9 mouse cellular contexts compared by ENCODE assay signal in genomic region chr9:21426525-21426924, GRCm38 (mm10). TPM values are rescaled to one million over a fixed set of nuclear protein-coding genes. Genes with fewer than 3 reads are reported as not detected.
A peak's percentile ranks its signal among the peaks of the same experiment; 100 is the strongest.
DNase-seq lines count a peak whose midpoint lies in the region; ATAC-seq and TF ChIP-seq lines count a peak whose summit lies in the region.
"Had no signal": no experiment of that assay in that cellular context is flagged by ENCODE, and none has a peak within 500 bp of the region (broad histone marks: within the 10 kb centered on the region; RNA-seq: fewer than 3 reads in every experiment).

No protein-coding gene starts in this region.

- TF ChIP-seq POLR2A in bone marrow macrophage, adult 2 months (IDR thresholded peaks at IDR 0.05; ENCODE audit: borderline replicate concordance, low read depth, low read length), result no peak

- H3K9me3 ChIP-seq in heart, embryonic 15.5 days (replicated peaks), result no peaks in the 10 kb centered on the region
- H3K9me3 ChIP-seq in hindbrain, embryonic 14.5 days (ENCODE audit: control insufficient read depth, low read length), result no peaks in the 10 kb centered on the region
- no peaks in the 10 kb centered on the region for H3K9me3 ChIP-seq in midbrain, embryonic 12.5 days

- no peaks in the 10 kb centered on the region for H3K36me3 ChIP-seq in heart, embryonic 15.5 days
- 0 out of 2 replicates have a peak, but pooled peaks cover 1% of the 10 kb centered on the region for H3K36me3 ChIP-seq in hindbrain, embryonic 14.5 days (replicated peaks; ENCODE audit: control insufficient read depth, insufficient read depth)
- H3K36me3 ChIP-seq in midbrain, embryonic 12.5 days, result no peaks in the 10 kb centered on the region

- WGBS in heart, embryonic 15.5 days, result 69% methylated on average over 2 of the region's 2 CpGs
- 70% methylated on average over 2 of the region's 2 CpGs for WGBS in hindbrain, embryonic 14.5 days
- WGBS in midbrain, embryonic 12.5 days, result 83% methylated on average over 2 of the region's 2 CpGs

- H3K27me3 ChIP-seq in heart, embryonic 15.5 days, result no peaks in the 10 kb centered on the region
- H3K27me3 ChIP-seq in hindbrain, embryonic 14.5 days (ENCODE audit: control insufficient read depth, insufficient read depth, low read length), result no peaks in the 10 kb centered on the region
- no peaks in the 10 kb centered on the region for H3K27me3 ChIP-seq in midbrain, embryonic 12.5 days

- peak overlapping the region; percentile 77 for H3K4me2 ChIP-seq in heart, embryonic 15.5 days
- H3K4me2 ChIP-seq in hindbrain, embryonic 14.5 days (replicated peaks), result peak overlapping the region; percentile 85
- peak overlapping the region; percentile 92 for H3K4me2 ChIP-seq in midbrain, embryonic 12.5 days (replicated peaks)

- no peak overlapping the region for H3K9ac ChIP-seq in heart, embryonic 15.5 days
- H3K9ac ChIP-seq in hindbrain, embryonic 14.5 days, result no peak overlapping the region
- H3K9ac ChIP-seq in midbrain, embryonic 12.5 days (replicated peaks), result no peak overlapping the region; the same call in 1 of the 2 replicates

- no peak overlapping the region for H3K27ac ChIP-seq in heart, embryonic 15.5 days
- H3K27ac ChIP-seq in bone marrow macrophage, adult 2 months (ENCODE audit: insufficient read depth, low read depth, low read length), result peak overlapping the region; percentile 76
- H3K27ac ChIP-seq in hindbrain, embryonic 14.5 days, result no peak overlapping the region
- H3K27ac ChIP-seq in midbrain, embryonic 12.5 days (replicated peaks), result no peak overlapping the region

- H3K4me3 ChIP-seq in heart, embryonic 15.5 days, result peak overlapping the region; percentile 95; the same call in 1 of the 2 replicates
- H3K4me3 ChIP-seq in bone marrow macrophage, adult 2 months (ENCODE audit: insufficient read depth, low read length), result peak overlapping the region; percentile 90
- H3K4me3 ChIP-seq in hindbrain, embryonic 14.5 days (replicated peaks; ENCODE audit: low read length), result no peak overlapping the region
- 0 out of 2 replicates have a peak overlapping the region, but pooled peaks have one; percentile 94 for H3K4me3 ChIP-seq in midbrain, embryonic 12.5 days

- intact Hi-C loops in heart, postnatal 10 days (cut with DNase I), result no loop called here

- no peak for ATAC-seq in heart, embryonic 15.5 days (replicated peaks; ENCODE audit: insufficient number of reproducible peaks, insufficient read depth, low FRiP score, low read depth)
- no peak for ATAC-seq in hindbrain, embryonic 14.5 days (ENCODE audit: low FRiP score)
- no peak for ATAC-seq in midbrain, embryonic 12.5 days (ENCODE audit: low FRiP score, low read depth)

- no peak for DNase-seq in heart, postnatal 10 days
- no peak for DNase-seq in hindbrain, embryonic 14.5 days (ENCODE audit: low spot score)
- no peak for DNase-seq in spleen, postnatal 4 days (ENCODE audit: low spot score in 2 of 2)
- no peak for DNase-seq in cerebellum, adult 18-20 months
- DNase-seq in gastrocnemius, adult 8-10 months (ENCODE audit: low spot score in 2 of 2), result no peak
- DNase-seq: gastrocnemius, postnatal 14 days had no signal

- no peak for TF ChIP-seq CTCF in bone marrow macrophage, adult 2 months (IDR thresholded peaks at IDR 0.05; ENCODE audit: low read depth, low read length)

- peaks cover 47% of the 10 kb centered on the region for H3K4me1 ChIP-seq in heart, embryonic 15.5 days (replicated peaks)
- peaks cover 49% of the 10 kb centered on the region for H3K4me1 ChIP-seq in bone marrow macrophage, adult 2 months (ENCODE audit: control insufficient read depth, insufficient read depth, low read length)
- H3K4me1 ChIP-seq in hindbrain, embryonic 14.5 days (replicated peaks; ENCODE audit: control insufficient read depth, insufficient read depth, low read length), result peaks cover 24% of the 10 kb centered on the region
- peaks cover 24% of the 10 kb centered on the region for H3K4me1 ChIP-seq in midbrain, embryonic 12.5 days

RNA-seq across cellular contexts. Expression of gene Dnm2, which starts 1.8 kb away (rescaled TPM):
- 60.0 and 73.6 TPM in 2 replicates for polyA plus RNA-seq in heart, embryonic 15.5 days (2015; fragmentation: Nextera tagmentation; extraction: Ambion mirVana)
- 10 to 100 TPM; 90.0 to 90.6 TPM for total RNA-seq in heart, postnatal 10 days (2021)
- 118 and 129 TPM in 2 replicates for polyA plus RNA-seq in bone marrow macrophage, adult 2 months (2012; ENCODE audit: insufficient read depth, insufficient read length, missing spikeins)
- 58.3 and 60.7 TPM in 2 replicates for polyA plus RNA-seq in hindbrain, embryonic 14.5 days (2014; fragmentation: Nextera tagmentation; extraction: Ambion mirVana)
- 76.6 and 76.7 TPM in 2 replicates for polyA plus RNA-seq in midbrain, embryonic 12.5 days (2016; fragmentation: Nextera tagmentation; extraction: Ambion mirVana)
- total RNA-seq in gastrocnemius, adult 8-10 months (2022), result 10 to 100 TPM; 29.3 to 39.1 (median 30.8) TPM

RNA-seq across cellular contexts. Expression of gene Qtrt1, which starts 14.9 kb away (rescaled TPM):
- 23.8 and 28.1 TPM in 2 replicates for polyA plus RNA-seq in heart, embryonic 15.5 days (2015; fragmentation: Nextera tagmentation; extraction: Ambion mirVana)
- total RNA-seq in heart, postnatal 10 days (2021), result 10 to 100 TPM; 10.6 to 11.5 TPM
- polyA plus RNA-seq in bone marrow macrophage, adult 2 months (2012; ENCODE audit: insufficient read depth, insufficient read length, missing spikeins), result 9.9 and 14.9 TPM in 2 replicates
- polyA plus RNA-seq in hindbrain, embryonic 14.5 days (2014; fragmentation: Nextera tagmentation; extraction: Ambion mirVana), result 39.3 and 39.7 TPM in 2 replicates
- 45.3 and 50.7 TPM in 2 replicates for polyA plus RNA-seq in midbrain, embryonic 12.5 days (2016; fragmentation: Nextera tagmentation; extraction: Ambion mirVana)
- total RNA-seq in gastrocnemius, adult 8-10 months (2022), result 1 to 10 TPM; 5.8 to 8.0 (median 6.2) TPM

RNA-seq across cellular contexts. Expression of gene Ilf3, which starts 58.9 kb away (rescaled TPM):
- polyA plus RNA-seq in heart, embryonic 15.5 days (2015; fragmentation: Nextera tagmentation; extraction: Ambion mirVana), result 88.1 and 118 TPM in 2 replicates
- 10 to 100 TPM; 41.3 to 51.0 TPM for total RNA-seq in heart, postnatal 10 days (2021)
- polyA plus RNA-seq in bone marrow macrophage, adult 2 months (2012; ENCODE audit: insufficient read depth, insufficient read length, missing spikeins), result 33.3 and 42.9 TPM in 2 replicates
- 188 and 201 TPM in 2 replicates for polyA plus RNA-seq in hindbrain, embryonic 14.5 days (2014; fragmentation: Nextera tagmentation; extraction: Ambion mirVana)
- polyA plus RNA-seq in midbrain, embryonic 12.5 days (2016; fragmentation: Nextera tagmentation; extraction: Ambion mirVana), result 314 and 322 TPM in 2 replicates
- total RNA-seq in gastrocnemius, adult 8-10 months (2022), result 10 to 100 TPM; 15.8 to 20.6 (median 18.9) TPM
